Mouse (Mus musculus) left cerebral cortex, adult 2 months (tissue): ENCODE measurements around the gene Tacc2. TPM values are rescaled to one million over a fixed set of nuclear protein-coding genes. Genes with fewer than 3 reads are reported as not detected.

Experiments
- DNase-seq, 2 experiments: peaks; one replicate each; pipeline ENCODE4 v3.0.0; 2021 to 2022; ENCODE audit warnings: low spot score in 2 of 2, mixed read lengths in 1 of 2; ENCODE audit errors: extremely low spot score in 1 of 2
- H3K27ac ChIP-seq: fragments of 200-600 bp; 2 replicates; pipeline ENCODE4 v1.8.1; 2022
- H3K4me3 ChIP-seq: fragments of 200-600 bp; 2 replicates; pipeline ENCODE4 v1.8.1; 2022
- CTCF ChIP-seq: fragments of 200-600 bp; IDR thresholded peaks from 2 replicates; pipeline ENCODE4 v1.8.1; 2022; ENCODE audit warnings: antibody characterized with exemption, mild to moderate bottlenecking, moderate library complexity
- intact Hi-C: fragments of 180-260 bp; cut with DNase I; formaldehyde crosslinking; loops from one replicate; pipeline ENCODE4 v1.15.1; 2025
- total RNA-seq, 2 experiments: library from RNA; stranded (reverse); gene quantifications; 2 replicates each; pipeline ENCODE4 v1.2.3; 2021

Tacc2 gene
- total RNA-seq, 2 experiments from 2014 or later: 65.9 to 67.6 TPM

DNA sequence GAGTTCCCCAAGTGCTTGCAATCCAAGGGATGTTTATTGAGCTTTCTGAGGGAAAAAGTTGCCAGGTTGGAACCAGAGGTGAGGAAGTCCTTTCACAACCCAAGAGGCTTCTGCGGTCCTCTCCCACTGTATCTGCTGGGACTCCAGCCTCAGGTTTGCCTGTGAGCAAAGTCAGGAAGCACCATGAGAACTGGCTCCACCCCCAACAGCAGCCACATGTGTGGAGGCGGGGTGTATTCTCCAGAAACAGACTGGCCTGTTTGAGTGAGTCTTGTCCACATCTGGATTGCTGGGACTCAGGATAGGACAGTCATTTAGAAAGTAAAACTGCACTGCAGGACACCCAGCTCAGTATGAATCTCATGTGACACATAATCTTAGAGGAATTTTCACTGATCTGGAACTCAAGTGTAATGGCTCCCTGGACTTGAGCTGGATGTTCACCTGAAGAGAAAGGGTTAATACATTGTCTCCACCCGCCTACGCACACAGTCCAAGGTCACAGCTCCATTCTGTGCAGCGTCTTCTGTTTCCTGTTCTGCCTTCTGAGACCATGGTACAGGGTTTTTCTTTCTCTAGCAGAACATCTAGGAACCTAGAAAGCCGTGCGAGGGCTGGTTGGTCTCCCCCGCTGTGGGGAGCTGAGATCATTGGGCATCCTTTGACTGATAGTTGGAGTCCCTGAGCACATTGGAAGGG, 149.6 kb downstream of the Tacc2 start:
- TF ChIP-seq CTCF: no peak
- no peak overlapping the region for H3K27ac ChIP-seq
- intact Hi-C loops: no loop called here
- DNase-seq: no peak
- H3K4me3 ChIP-seq: no peak overlapping the region

GRCm38 (mm10) chr7:130727560-130727959, 150.3 kb downstream of the Tacc2 start:
- TF ChIP-seq CTCF: no peak
- Histone ChIP-seq H3K27ac (no peak overlapping the region), H3K4me3 (no peak overlapping the region)
- no peak for DNase-seq
- intact Hi-C loops: no loop called here

GRCm38 (mm10) chr7:130731792-130732191, 154.6 kb downstream of the Tacc2 start:
- peak overlapping the region; percentile 10; the same call in 1 of the 2 replicates for H3K27ac ChIP-seq
- no peak for TF ChIP-seq CTCF
- no peak for DNase-seq
- no peak overlapping the region for H3K4me3 ChIP-seq
- intact Hi-C loops: loop anchor here (5.0 kb wide), 1 partner anchor 39 kb away; no protein-coding TSS in a partner anchor

GRCm38 (mm10) chr7:130732908-130733307, 155.7 kb downstream of the Tacc2 start:
- Histone ChIP-seq H3K27ac (no peak overlapping the region), H3K4me3 (no peak overlapping the region)
- intact Hi-C loops: loop anchor here (5.0 kb wide), 1 partner anchor 41 kb away; no protein-coding TSS in a partner anchor
- DNase-seq: no peak
- TF ChIP-seq CTCF: no peak

- Histone ChIP-seq H3K27ac (no peak overlapping the region), H3K4me3 (no peak overlapping the region)
- intact Hi-C loops: loop anchor here (5.0 kb wide), 1 partner anchor 41 kb away; no protein-coding TSS in a partner anchor
- DNase-seq: no peak
- TF ChIP-seq CTCF: no peak
These were observed 156.2 kb downstream of the Tacc2 start for GRCm38 (mm10) chr7:130733423-130733822.

DNA sequence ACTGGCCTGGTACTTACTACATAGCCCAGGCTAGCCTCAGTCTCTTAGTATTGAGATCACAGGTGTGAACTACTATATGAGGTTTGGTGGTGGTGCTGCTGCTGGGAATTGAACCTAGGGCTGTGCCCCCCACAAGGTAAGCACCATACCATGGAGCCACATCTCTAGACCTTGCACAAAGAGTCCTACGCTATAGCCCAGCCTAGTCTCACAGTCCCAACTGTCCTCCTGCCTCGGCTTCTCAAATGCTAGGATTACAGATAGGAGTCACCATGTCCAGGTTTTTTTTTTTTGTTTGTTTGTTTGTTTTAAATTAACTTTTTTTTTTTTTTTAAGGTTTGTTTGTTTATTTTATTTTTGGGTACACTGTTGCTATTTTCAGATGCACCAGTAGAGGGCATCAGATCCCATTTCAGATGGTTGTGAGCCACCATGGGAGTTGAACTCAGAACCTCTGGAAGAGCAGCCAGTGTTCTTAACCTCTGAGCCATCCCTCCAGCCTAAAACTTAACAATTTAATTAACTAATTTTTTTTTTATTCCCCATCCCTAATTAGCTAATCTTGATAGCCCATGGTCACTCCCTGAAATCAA, 157.1 kb downstream of the Tacc2 start:
- peak; percentile 65 for TF ChIP-seq CTCF
- Histone ChIP-seq H3K4me3 (no peak overlapping the region), H3K27ac (no peak overlapping the region)
- intact Hi-C loops: loop anchor here (5.0 kb wide), 1 partner anchor 42 kb away; no protein-coding TSS in a partner anchor
- DNase-seq: no peak

DNA sequence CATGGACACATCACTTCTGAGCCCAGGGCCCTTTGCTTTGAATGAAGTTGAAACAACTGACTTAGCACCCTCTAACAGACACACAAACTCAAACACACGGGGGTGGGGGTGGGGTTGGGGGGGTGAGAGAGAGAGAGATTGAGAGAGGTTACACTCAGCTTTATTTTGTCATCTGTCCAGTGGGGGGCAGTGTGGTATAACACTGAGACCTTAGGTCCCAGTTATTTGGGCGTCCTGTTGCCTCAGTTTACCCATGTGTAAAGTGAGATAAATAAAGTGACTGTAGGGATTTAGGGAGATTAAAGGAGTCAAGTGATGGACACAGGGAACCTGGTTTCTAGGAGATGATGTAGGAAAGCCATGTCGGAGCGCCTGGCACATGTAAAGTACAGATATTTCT, 163.9 kb downstream of the Tacc2 start:
- peak; percentile 37 for TF ChIP-seq CTCF
- intact Hi-C loops: no loop called here
- Histone ChIP-seq H3K27ac (no peak overlapping the region), H3K4me3 (no peak overlapping the region)
- DNase-seq: no peak

DNA sequence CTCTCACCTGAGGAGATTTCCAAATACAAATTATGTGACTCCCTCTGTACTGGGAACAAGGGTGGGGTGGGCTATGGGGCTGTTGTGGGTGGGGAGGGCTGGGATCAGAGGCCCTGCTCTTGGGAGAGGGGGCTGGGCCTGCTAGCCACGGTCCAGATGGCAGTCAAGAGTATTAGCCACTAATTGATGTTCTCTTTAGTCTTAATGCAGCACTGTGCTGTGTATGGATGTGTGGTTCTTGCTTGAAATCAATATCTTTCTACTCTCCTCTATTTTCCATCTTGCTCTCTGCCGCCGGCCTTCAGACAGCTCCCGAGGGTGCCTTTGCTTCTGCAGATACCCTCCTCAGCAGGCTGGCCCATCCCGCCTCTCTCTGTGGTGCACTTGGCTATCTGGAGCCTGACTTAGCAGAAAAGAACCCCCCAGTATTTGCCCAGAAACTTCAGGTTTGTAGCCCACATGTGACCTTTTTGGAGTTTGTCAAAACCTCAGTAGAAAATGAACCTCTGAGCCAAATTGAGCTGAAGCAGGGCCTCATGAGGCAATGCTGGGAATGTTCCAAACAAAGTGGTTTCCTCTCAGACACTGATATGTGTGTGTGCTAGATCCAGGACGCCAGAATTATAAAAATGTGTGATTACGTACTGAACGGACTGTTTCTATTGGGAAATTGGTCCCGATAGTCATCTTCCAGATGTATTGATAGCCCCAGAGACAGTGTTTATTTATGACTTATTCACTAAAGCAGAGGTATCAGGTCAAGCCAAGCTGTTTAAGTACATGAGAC, 166.2 kb downstream of the Tacc2 start:
- no peak for TF ChIP-seq CTCF
- intact Hi-C loops: no loop called here
- DNase-seq: no peak
- H3K4me3 ChIP-seq: no peak overlapping the region
- H3K27ac ChIP-seq: no peak overlapping the region

DNA sequence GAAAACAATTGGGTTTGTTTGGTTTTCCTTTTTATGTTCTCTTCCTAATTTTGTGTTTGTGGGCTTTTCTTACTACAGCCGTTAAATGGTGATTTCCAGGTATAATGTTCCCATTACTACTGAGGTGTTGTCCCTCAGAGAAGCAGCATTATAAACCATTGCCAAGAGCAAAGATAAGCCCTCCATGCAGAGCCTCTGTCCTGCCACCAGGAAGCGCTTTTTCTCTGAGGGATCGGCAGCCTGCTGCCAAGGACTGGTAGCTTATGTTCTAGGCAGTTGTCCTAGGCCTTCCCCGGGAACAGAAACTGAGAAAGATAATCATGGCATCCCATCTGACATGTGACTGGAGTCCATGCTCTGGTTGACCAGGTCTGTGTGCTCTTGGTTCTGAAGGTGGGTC, 171.9 kb downstream of the Tacc2 start:
- Histone ChIP-seq H3K27ac (no peak overlapping the region), H3K4me3 (no peak overlapping the region)
- no peak for DNase-seq
- intact Hi-C loops: no loop called here
- TF ChIP-seq CTCF: peak; percentile 16

- no peak overlapping the region for H3K4me3 ChIP-seq
- no peak overlapping the region for H3K27ac ChIP-seq
- DNase-seq: no peak
- TF ChIP-seq CTCF: no peak
- intact Hi-C loops: no loop called here
These were observed 173.7 kb downstream of the Tacc2 start for GRCm38 (mm10) chr7:130750752-130751490.

GRCm38 (mm10) chr7:130751678-130752077, 174.4 kb downstream of the Tacc2 start:
- H3K27ac ChIP-seq: no peak overlapping the region
- intact Hi-C loops: no loop called here
- H3K4me3 ChIP-seq: no peak overlapping the region
- DNase-seq: no peak
- TF ChIP-seq CTCF: no peak

DNA sequence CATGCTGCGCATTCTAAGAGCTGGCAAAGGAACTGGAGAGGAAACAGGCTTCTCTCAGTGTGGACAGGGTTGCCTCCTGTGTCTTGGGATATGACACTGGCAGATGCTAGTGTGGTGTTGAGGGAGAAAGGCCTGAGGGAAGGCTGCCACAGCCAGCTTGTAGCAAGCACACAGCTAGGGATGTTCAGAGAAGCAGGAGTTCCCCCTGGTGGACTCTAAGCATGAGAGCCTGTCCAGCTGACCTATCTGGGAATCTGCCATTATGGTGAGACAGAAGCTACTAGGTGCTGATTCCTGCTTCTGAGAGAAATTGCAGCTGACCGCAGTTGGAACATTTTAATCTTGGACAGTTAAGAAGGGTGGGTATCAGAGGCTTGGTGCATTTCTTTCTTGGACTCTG, 177.6 kb downstream of the Tacc2 start:
- DNase-seq: no peak
- intact Hi-C loops: loop anchor here (5.0 kb wide), 2 partner anchors 62 to 152 kb away; no protein-coding TSS in a partner anchor
- Histone ChIP-seq H3K27ac (peak overlapping the region; percentile 24; the same call in 1 of the 2 replicates), H3K4me3 (no peak overlapping the region)
- peak; percentile 52 for TF ChIP-seq CTCF
